Mouse (Mus musculus) hindbrain, embryonic 13.5 days (tissue): Measurements from ENCODE around the gene D17H6S53E. TPM values are rescaled to one million over a fixed set of nuclear protein-coding genes. Genes with fewer than 3 reads are reported as not detected.
"Not testable (repeated sequence)": the region's sequence is repeated elsewhere in the genome, so short reads cannot be mapped to it uniquely, and the experiment has no call there.

Source experiments
- ATAC-seq: fragments of 200-750 bp; cut with Nextera tagmentation; 2 replicates; pipeline ENCODE4 v1.8.0; 2017; ENCODE audit warnings: moderate TSS enrichment; ENCODE audit not compliant: low FRiP score
- H3K27ac ChIP-seq: fragments of 300-500 bp; sonication (generic); 2 replicates; pipeline ENCODE4 v1.5.1; 2015; ENCODE audit warnings: inconsistent platforms, mild to moderate bottlenecking, moderate library complexity
- H3K27me3 ChIP-seq: fragments of 300-500 bp; sonication (generic); 2 replicates; pipeline ENCODE4 v1.6.1; 2015; ENCODE audit warnings: mild to moderate bottlenecking, inconsistent platforms
- H3K36me3 ChIP-seq: fragments of 300-500 bp; sonication (generic); 2 replicates; pipeline ENCODE4 v1.6.1; 2015; ENCODE audit warnings: mild to moderate bottlenecking, inconsistent platforms
- H3K4me1 ChIP-seq: fragments of 300-500 bp; sonication (generic); replicated peaks from 2 replicates; pipeline ENCODE4 v1.6.1; 2015; ENCODE audit warnings: inconsistent platforms
- H3K4me2 ChIP-seq: fragments of 300-500 bp; sonication (generic); 2 replicates; pipeline ENCODE4 v1.6.1; 2015; ENCODE audit warnings: inconsistent platforms, mild to moderate bottlenecking, moderate library complexity
- H3K4me3 ChIP-seq: fragments of 300-500 bp; sonication (generic); 2 replicates; pipeline ENCODE4 v1.5.1; 2015; ENCODE audit warnings: mild to moderate bottlenecking, inconsistent platforms
- H3K9ac ChIP-seq: fragments of 300-500 bp; sonication (generic); 2 replicates; pipeline ENCODE4 v1.6.1; 2015; ENCODE audit warnings: mild to moderate bottlenecking, inconsistent platforms
- H3K9me3 ChIP-seq: fragments of 300-500 bp; sonication (generic); 2 replicates; pipeline ENCODE4 v1.6.1; 2016; ENCODE audit warnings: inconsistent platforms
- WGBS: fragments of 180-500 bp; shearing (Covaris S2); methylation state at CpG from one replicate; pipeline ENCODE4 v1.1.7; 2015; 5-methylcytosine and 5-hydroxymethylcytosine counted together
- polyA plus RNA-seq: library from polyadenylated mRNA; unstranded; fragments of >200 nt; fragmentation: Nextera tagmentation; extraction: Ambion mirVana; gene quantifications from 2 replicates; pipeline ENCODE4 v1.2.1, GENCODE M21; 2015

The D17H6S53E gene
- polyA plus RNA-seq, 1 experiment from 2014 or later: 11.2 TPM

GRCm38 (mm10) chr17:35104754-35105153 lies 21.4 kb upstream of the D17H6S53E start:
- Histone ChIP-seq H3K9me3 (no peaks in the 10 kb centered on the region), H3K4me3 (no peak overlapping the region), H3K27me3 (no peaks in the 10 kb centered on the region), H3K36me3 (peaks cover 46% of the 10 kb centered on the region), H3K4me1 (peaks cover 7% of the 10 kb centered on the region), H3K4me2 (no peak overlapping the region), H3K27ac (no peak overlapping the region), H3K9ac (no peak overlapping the region)
- 80% methylated on average over 6 of the region's 6 CpGs for WGBS
- no peak for ATAC-seq

- Histone ChIP-seq H3K27me3 (no peaks in the 10 kb centered on the region), H3K9ac (peak overlapping the region; percentile 65), H3K4me1 (peaks cover 7% of the 10 kb centered on the region), H3K4me3 (peak overlapping the region; percentile 11; the same call in 1 of the 2 replicates), H3K36me3 (peaks cover 35% of the 10 kb centered on the region), H3K27ac (no peak overlapping the region), H3K4me2 (peak overlapping the region; percentile 39; the same call in 1 of the 2 replicates), H3K9me3 (no peaks in the 10 kb centered on the region)
- ATAC-seq: 0 out of 2 replicates have a peak, but pooled peaks have one; percentile 24
- 23% methylated on average over 13 of the region's 13 CpGs for WGBS
These were observed 20.3 kb upstream of the D17H6S53E start for GRCm38 (mm10) chr17:35105740-35106389.

GRCm38 (mm10) chr17:35106522-35106921 lies 19.7 kb upstream of the D17H6S53E start:
- Histone ChIP-seq H3K36me3 (peaks cover 28% of the 10 kb centered on the region), H3K27me3 (no peaks in the 10 kb centered on the region), H3K9me3 (no peaks in the 10 kb centered on the region), H3K4me3 (no peak overlapping the region), H3K27ac (no peak overlapping the region), H3K9ac (0 out of 2 replicates have a peak overlapping the region, but pooled peaks have one; percentile 65), H3K4me1 (peaks cover 7% of the 10 kb centered on the region), H3K4me2 (no peak overlapping the region)
- 72% methylated on average over 3 of the region's 3 CpGs for WGBS
- ATAC-seq: no peak

GRCm38 (mm10) chr17:35108097-35108496 lies 18.1 kb upstream of the D17H6S53E start, which contains the start of gene Ly6g5c:
Ly6g5c (plus strand) TSS chr17:35108279.
- Histone ChIP-seq H3K4me3 (no peak within 1 kb of the TSS), H3K36me3 (peaks cover 12% of the 10 kb centered on the region), H3K4me1 (peaks cover 7% of the 10 kb centered on the region), H3K9me3 (no peaks in the 10 kb centered on the region), H3K27me3 (no peaks in the 10 kb centered on the region), H3K4me2 (no peak within 1 kb of the TSS), H3K9ac (no peak within 1 kb of the TSS), H3K27ac (no peak within 1 kb of the TSS)
- WGBS: 89% methylated on average over 6 of the region's 6 CpGs
- no peak for ATAC-seq

GRCm38 (mm10) chr17:35111774-35112173 lies 14.4 kb upstream of the D17H6S53E start:
- Histone ChIP-seq H3K36me3 (peaks cover 28% of the 10 kb centered on the region), H3K4me2 (no peak overlapping the region), H3K4me1 (no peaks in the 10 kb centered on the region), H3K9ac (no peak overlapping the region), H3K9me3 (no peaks in the 10 kb centered on the region), H3K27me3 (no peaks in the 10 kb centered on the region), H3K4me3 (no peak overlapping the region), H3K27ac (no peak overlapping the region)
- ATAC-seq: no peak
- WGBS: 79% methylated on average over 9 of the region's 9 CpGs

- no peak within 1 kb of the TSS for H3K27ac ChIP-seq
- no peak within 1 kb of the TSS for H3K4me2 ChIP-seq
- no peak for ATAC-seq
- H3K27me3 ChIP-seq: no peaks in the 10 kb centered on the region
- 84% methylated on average over 8 of the region's 8 CpGs for WGBS
- H3K9ac ChIP-seq: no peak within 1 kb of the TSS
- H3K4me3 ChIP-seq: no peak within 1 kb of the TSS
- peaks cover 53% of the 10 kb centered on the region for H3K36me3 ChIP-seq
- peaks cover 9% of the 10 kb centered on the region for H3K4me1 ChIP-seq
- H3K9me3 ChIP-seq: no peaks in the 10 kb centered on the region
These were observed 10.8 kb upstream of the D17H6S53E start, which contains the start of gene Ly6g5b for GRCm38 (mm10) chr17:35115046-35116019. Ly6g5b (minus strand) TSS chr17:35115428.

- Histone ChIP-seq H3K4me2 (peak overlapping the region; percentile 91), H3K27me3 (no peaks in the 10 kb centered on the region), H3K9me3 (no peaks in the 10 kb centered on the region), H3K27ac (peak overlapping the region; percentile 76), H3K36me3 (peaks cover 50% of the 10 kb centered on the region), H3K9ac (peak overlapping the region; percentile 97), H3K4me1 (peaks cover 26% of the 10 kb centered on the region), H3K4me3 (peak overlapping the region; percentile 93)
- ATAC-seq: no peak; the same call in 1 of the 2 replicates
- under 1% methylated on average over 33 of the region's 33 CpGs for WGBS
These were observed 5.4 kb upstream of the D17H6S53E start for GRCm38 (mm10) chr17:35120745-35121142.

- ATAC-seq: peak; percentile 96
- Histone ChIP-seq H3K4me3 (peak within 1 kb of the TSS; percentile 93), H3K4me1 (peaks cover 31% of the 10 kb centered on the region), H3K9me3 (no peaks in the 10 kb centered on the region), H3K27ac (peak within 1 kb of the TSS; percentile 94), H3K36me3 (peaks cover 45% of the 10 kb centered on the region), H3K4me2 (peak within 1 kb of the TSS; percentile 91), H3K9ac (peak within 1 kb of the TSS; percentile 97), H3K27me3 (no peaks in the 10 kb centered on the region)
- under 1% methylated on average over 50 of the region's 50 CpGs for WGBS
These were observed 4.9 kb upstream of the D17H6S53E start, which contains the start of gene Gpank1 for GRCm38 (mm10) chr17:35121143-35121799. Gpank1 (plus strand) TSS chr17:35121455.

GRCm38 (mm10) chr17:35121871-35122303 lies 4.3 kb upstream of the D17H6S53E start, which contains the start of gene Csnk2b:
Csnk2b (minus strand) TSS chr17:35122053.
- H3K27ac ChIP-seq: peak within 1 kb of the TSS; percentile 94
- ATAC-seq: peak; percentile 63
- H3K4me3 ChIP-seq: peak within 1 kb of the TSS; percentile 93
- WGBS: under 1% methylated on average over 19 of the region's 19 CpGs
- peaks cover 41% of the 10 kb centered on the region for H3K36me3 ChIP-seq
- no peaks in the 10 kb centered on the region for H3K9me3 ChIP-seq
- H3K4me1 ChIP-seq: peaks cover 38% of the 10 kb centered on the region
- no peaks in the 10 kb centered on the region for H3K27me3 ChIP-seq
- peak within 1 kb of the TSS; percentile 91 for H3K4me2 ChIP-seq
- peak within 1 kb of the TSS; percentile 97 for H3K9ac ChIP-seq

GRCm38 (mm10) chr17:35123287-35123686 lies 2.9 kb upstream of the D17H6S53E start:
- H3K9ac ChIP-seq, H3K9me3 ChIP-seq, ATAC-seq, H3K27me3 ChIP-seq, H3K4me2 ChIP-seq, H3K27ac ChIP-seq, H3K4me3 ChIP-seq: not testable (repeated sequence)
- H3K36me3 ChIP-seq: peaks cover 33% of the 10 kb centered on the region
- WGBS: 94% methylated on average over 9 of the region's 9 CpGs
- H3K4me1 ChIP-seq: peaks cover 49% of the 10 kb centered on the region

- not testable (repeated sequence) for H3K4me3 ChIP-seq, ATAC-seq, H3K27me3 ChIP-seq, H3K4me2 ChIP-seq, H3K27ac ChIP-seq, H3K9me3 ChIP-seq, H3K9ac ChIP-seq
- 95% methylated on average over 12 of the region's 12 CpGs for WGBS
- peaks cover 23% of the 10 kb centered on the region for H3K36me3 ChIP-seq
- peaks cover 53% of the 10 kb centered on the region for H3K4me1 ChIP-seq
These were observed 1.8 kb upstream of the D17H6S53E start for GRCm38 (mm10) chr17:35124261-35124896.
